Mouse (Mus musculus) ES-E14 (cell line): ENCODE measurements at regions not wholly inside any gene's neighbourhood (a gene's known extent, or its start where the extent isn't known, plus 50 kb on each side); places are given as distances from the start of the nearest gene placed in this dataset.

Experiments used
- DNase-seq: peaks from one replicate; pipeline ENCODE4 v3.0.0-alpha.2; 2013; ENCODE audit warnings: low read depth, low spot score
- H3K27ac ChIP-seq: 2 replicates; pipeline ENCODE4 v1.5.1; 2012; ENCODE audit warnings: low read depth, mild to moderate bottlenecking, low read length, moderate library complexity, mixed read lengths; ENCODE audit not compliant: poor library complexity, insufficient read depth, severe bottlenecking
- H3K36me3 ChIP-seq: 2 replicates; pipeline ENCODE4 v1.6.1; 2012; ENCODE audit warnings: mild to moderate bottlenecking, low read length, moderate library complexity, mixed read lengths; ENCODE audit not compliant: control insufficient read depth, poor library complexity, insufficient read depth, severe bottlenecking
- H3K4me1 ChIP-seq, 2 experiments: fragments of 150-350 bp in 1 of 2; sonication (generic) in 1 of 2; 2 replicates each; pipeline ENCODE4 v1.6.1; 2012; ENCODE audit warnings: low read length in 2 of 2, mild to moderate bottlenecking in 1 of 2, mixed read lengths in 1 of 2; ENCODE audit not compliant: control insufficient read depth in 2 of 2, insufficient read depth in 2 of 2, poor library complexity in 1 of 2
- H3K4me3 ChIP-seq, 2 experiments: fragments of 150-350 bp in 1 of 2; sonication (generic) in 1 of 2; 2 replicates each; pipeline ENCODE4 v1.5.1; 2012; ENCODE audit warnings: low read length in 2 of 2, low read depth in 1 of 2, mild to moderate bottlenecking in 1 of 2, mixed read lengths in 1 of 2; ENCODE audit not compliant: insufficient read depth in 1 of 2, poor library complexity in 1 of 2, severe bottlenecking in 1 of 2
- H3K9ac ChIP-seq: 2 replicates; pipeline ENCODE4 v1.6.1; 2012; ENCODE audit warnings: low read depth, mild to moderate bottlenecking, low read length, mixed read lengths; ENCODE audit not compliant: poor library complexity, insufficient read depth, severe bottlenecking
- H3K9me3 ChIP-seq: fragments of 150-350 bp; sonication (generic); 2 replicates; pipeline ENCODE4 v1.6.1; 2012; ENCODE audit warnings: low read depth, mild to moderate bottlenecking, low read length; ENCODE audit not compliant: control insufficient read depth, insufficient read depth
- CHD2 ChIP-seq: IDR thresholded peaks from 2 replicates; pipeline ENCODE4 v1.6.1; 2014; ENCODE audit warnings: mild to moderate bottlenecking, low read depth, low read length, inconsistent platforms
- HCFC1 ChIP-seq: IDR thresholded peaks from 2 replicates; pipeline ENCODE4 v1.6.1; 2012; ENCODE audit warnings: low read length, inconsistent platforms, borderline replicate concordance; ENCODE audit not compliant: insufficient read depth
- MAFK ChIP-seq: IDR thresholded peaks from 2 replicates; pipeline ENCODE4 v1.6.1; 2014; ENCODE audit warnings: mild to moderate bottlenecking, low read depth, low read length, inconsistent platforms; ENCODE audit not compliant: insufficient read depth
- ZC3H11A ChIP-seq: IDR thresholded peaks from 2 replicates; pipeline ENCODE4 v1.6.1; 2012; ENCODE audit warnings: low read depth, mild to moderate bottlenecking, inconsistent platforms, low read length, borderline replicate concordance
- ZNF384 ChIP-seq: IDR thresholded peaks from 2 replicates; pipeline ENCODE4 v1.6.1; 2012; ENCODE audit warnings: low read depth, low read length, inconsistent platforms
- in situ Hi-C, 2 experiments: fragments of 600-800 bp; cut with MboI; formaldehyde crosslinking; loops; one replicate each; pipeline ENCODE4 v1.15.1; 2025; ENCODE audit warnings: low sequenced_read_pairs in 2 of 2, inconsistent platforms in 1 of 2; ENCODE audit not compliant: unreplicated experiment in 2 of 2

GRCm38 (mm10) chr11:57904216-57904615 lies 71.6 kb upstream of the Hand1 start:
- no peak overlapping the region for H3K4me3 ChIP-seq
- DNase-seq = no peak
- no peak overlapping the region for H3K9ac ChIP-seq
- in situ Hi-C loops = no loop called here
- no peak for TF ChIP-seq ZC3H11A
- TF ChIP-seq HCFC1 = no peak
- TF ChIP-seq ZNF384 = no peak
- TF ChIP-seq CHD2 = no peak
- no peaks in the 10 kb centered on the region for H3K4me1 ChIP-seq
- no peaks in the 10 kb centered on the region for H3K9me3 ChIP-seq
- no peaks in the 10 kb centered on the region for H3K36me3 ChIP-seq
- H3K27ac ChIP-seq = no peak overlapping the region

GRCm38 (mm10) chr11:57899335-57899734 lies 66.7 kb upstream of the Hand1 start:
- no peak for DNase-seq
- TF ChIP-seq ZC3H11A = no peak
- no peak for TF ChIP-seq CHD2
- TF ChIP-seq ZNF384 = no peak
- TF ChIP-seq MAFK = no peak
- no peak for TF ChIP-seq HCFC1
- Histone ChIP-seq H3K4me1 (no peaks in the 10 kb centered on the region; a peak in 1 of 4 replicates), H3K36me3 (no peaks in the 10 kb centered on the region), H3K27ac (no peak overlapping the region), H3K9ac (no peak overlapping the region), H3K9me3 (no peaks in the 10 kb centered on the region), H3K4me3 (no peak overlapping the region)
- in situ Hi-C loops = no loop called here

- DNase-seq = no peak
- TF ChIP-seq ZNF384 (no peak), MAFK (no peak), HCFC1 (no peak), ZC3H11A (no peak), CHD2 (no peak)
Measured at GRCm38 (mm10) chr11:57895497-57895896, 62.9 kb upstream of the Hand1 start.

GRCm38 (mm10) chr11:57882736-57883635 lies 50.4 kb upstream of the Hand1 start:
- no peak for DNase-seq
- H3K4me1 ChIP-seq = peaks cover 7 to 17% of the 10 kb centered on the region in 2 experiments; a peak in 3 of 4 replicates

More at GRCm38 (mm10) chr11:57895497-57895896, 62.9 kb upstream of the Hand1 start:
- Histone ChIP-seq H3K4me1 (no peaks in the 10 kb centered on the region; a peak in 1 of 4 replicates), H3K9me3 (no peaks in the 10 kb centered on the region), H3K36me3 (no peaks in the 10 kb centered on the region), H3K4me3 (no peak overlapping the region), H3K9ac (no peak overlapping the region), H3K27ac (no peak overlapping the region)
- in situ Hi-C loops = no loop called here

More at GRCm38 (mm10) chr11:57882736-57883635, 50.4 kb upstream of the Hand1 start:
- Histone ChIP-seq H3K36me3 (no peaks in the 10 kb centered on the region), H3K9ac (no peak overlapping the region), H3K27ac (no peak overlapping the region), H3K4me3 (no peak overlapping the region), H3K9me3 (no peaks in the 10 kb centered on the region)
- no peak for TF ChIP-seq ZNF384
- TF ChIP-seq ZC3H11A = no peak
- TF ChIP-seq HCFC1 = no peak
- TF ChIP-seq CHD2 = no peak
- no peak for TF ChIP-seq MAFK
- in situ Hi-C loops = no loop called here
